Mouse (Mus musculus): ENCODE data around the gene Tfg. TPM values are rescaled to one million over a fixed set of nuclear protein-coding genes. Genes with fewer than 3 reads are reported as not detected.
A peak's percentile ranks its signal among the peaks of the same experiment; 100 is the strongest.

Gene Tfg
- 10 to 100 TPM; 56.0 to 56.4 TPM for total RNA-seq (2021)
- long read RNA-seq, transcript Tfg-201 (8 exons, 1,945 nt) = major isoform, 53 of 94 reads
- long read RNA-seq, partial matches to known transcripts = 5 of 94 reads
- long read RNA-seq, other reads (novel, unspliced or antisense) = 36 of 94 reads

- DNase-seq (ENCODE audit: low spot score in 2 of 2) = peak; percentile 98 to 99
Observed at GRCm38 (mm10) chr16:56717224-56718200, at the start of gene Tfg. Gene Tfg (minus strand): TSS chr16:56717450.

GRCm38 (mm10) chr16:56729060-56729459 is 11.8 kb upstream of the Tfg start:
- no peak for DNase-seq (ENCODE audit: low spot score in 2 of 2)

- no peak for DNase-seq (ENCODE audit: low spot score in 2 of 2)
Observed at GRCm38 (mm10) chr16:56724927-56725326, 7.7 kb upstream of the Tfg start.

- no peak for DNase-seq (ENCODE audit: low spot score in 2 of 2)
Observed at GRCm38 (mm10) chr16:56722357-56722756, 5.1 kb upstream of the Tfg start.

- no peak for DNase-seq (ENCODE audit: low spot score in 2 of 2)
Observed at GRCm38 (mm10) chr16:56719031-56719430, 1.8 kb upstream of the Tfg start.

GRCm38 (mm10) chr16:56716557-56717179 is 582 bp downstream of the Tfg start:
- DNase-seq (ENCODE audit: low spot score in 2 of 2) = peak in 1 of 2 experiments; percentile 14

GRCm38 (mm10) chr16:56715608-56716007 is 1.6 kb downstream of the Tfg start:
- no peak for DNase-seq (ENCODE audit: low spot score in 2 of 2)

GRCm38 (mm10) chr16:56710071-56710470 is 7.2 kb downstream of the Tfg start:
- DNase-seq (ENCODE audit: low spot score in 2 of 2) = no peak

- DNase-seq (ENCODE audit: low spot score in 2 of 2) = no peak
Observed at GRCm38 (mm10) chr16:56705731-56706130, 11.5 kb downstream of the Tfg start.

- no peak for DNase-seq (ENCODE audit: low spot score in 2 of 2)
Observed at GRCm38 (mm10) chr16:56700898-56701297, 16.4 kb downstream of the Tfg start.

- no peak for DNase-seq (ENCODE audit: low spot score in 2 of 2)
Observed at GRCm38 (mm10) chr16:56696448-56696847, 20.8 kb downstream of the Tfg start.

GRCm38 (mm10) chr16:56690715-56691114 is 26.5 kb downstream of the Tfg start:
- DNase-seq (ENCODE audit: low spot score in 2 of 2) = no peak

GRCm38 (mm10) chr16:56686747-56687146 is 30.5 kb downstream of the Tfg start:
- peak in 1 of 2 experiments; percentile 29 for DNase-seq (ENCODE audit: low spot score in 2 of 2)

- no peak for DNase-seq (ENCODE audit: low spot score in 2 of 2)
Observed at GRCm38 (mm10) chr16:56681010-56681645, 36.1 kb downstream of the Tfg start.

GRCm38 (mm10) chr16:56677146-56677545 is 40.1 kb downstream of the Tfg start:
- peak; percentile 11 to 69 for DNase-seq (ENCODE audit: low spot score in 2 of 2)

- no peak for DNase-seq (ENCODE audit: low spot score in 2 of 2)
Observed at GRCm38 (mm10) chr16:56673420-56673819, 43.8 kb downstream of the Tfg start.

- DNase-seq (ENCODE audit: low spot score in 2 of 2) = no peak
Observed at GRCm38 (mm10) chr16:56670941-56671340, 46.3 kb downstream of the Tfg start.

GRCm38 (mm10) chr16:56669520-56669919 is 47.7 kb downstream of the Tfg start:
- DNase-seq (ENCODE audit: low spot score in 2 of 2) = no peak

- DNase-seq (ENCODE audit: low spot score in 2 of 2) = no peak
Observed at GRCm38 (mm10) chr16:56658866-56659265, 58.4 kb downstream of the Tfg start.

GRCm38 (mm10) chr16:56655193-56655910 is 61.9 kb downstream of the Tfg start:
- no peak for DNase-seq (ENCODE audit: low spot score in 2 of 2)

Measured in layer of hippocampus, adult 18-20 months (tissue).